Mouse (Mus musculus): ENCODE measurements around the gene Sprn. TPM values are rescaled to one million over a fixed set of nuclear protein-coding genes. Genes with fewer than 3 reads are reported as not detected.
"Not testable (repeated sequence)": the region's sequence is repeated elsewhere in the genome, so short reads cannot be mapped to it uniquely, and the experiment has no call there.

Sprn gene
- total RNA-seq, 4 experiments from 2014 or later = 1.0 to 1.4 (median 1.2) TPM

- peak; percentile 52 for DNase-seq
Measured at GRCm38 (mm10) chr7:140141350-140141749, 13.3 kb downstream of the Sprn start.

GRCm38 (mm10) chr7:140138021-140138310, 16.7 kb downstream of the Sprn start:
- no peak for DNase-seq

- DNase-seq = peak; percentile 92
Measured at GRCm38 (mm10) chr7:140137135-140138020, 17.3 kb downstream of the Sprn start, which contains the start of gene Mtg1. TSS of gene Mtg1 (plus strand) at chr7:140137564.

GRCm38 (mm10) chr7:140135106-140135770, 19.4 kb downstream of the Sprn start:
- DNase-seq = peak; percentile 29

- DNase-seq = not testable (repeated sequence)
Measured at GRCm38 (mm10) chr7:140134033-140134432, 20.6 kb downstream of the Sprn start.

- not testable (repeated sequence) for DNase-seq
Measured at GRCm38 (mm10) chr7:140132184-140132583, 22.5 kb downstream of the Sprn start.

- DNase-seq = no peak
Measured at GRCm38 (mm10) chr7:140127911-140128310, 26.8 kb downstream of the Sprn start.

GRCm38 (mm10) chr7:140126934-140127333, 27.7 kb downstream of the Sprn start:
- no peak for DNase-seq

- no peak for DNase-seq
Measured at GRCm38 (mm10) chr7:140126022-140126350, 28.7 kb downstream of the Sprn start.

- DNase-seq = peak; percentile 93
Measured at GRCm38 (mm10) chr7:140125278-140126021, 29.2 kb downstream of the Sprn start.

- no peak for DNase-seq
Measured at GRCm38 (mm10) chr7:140124382-140124781, 30.3 kb downstream of the Sprn start.

GRCm38 (mm10) chr7:140122765-140123164, 31.9 kb downstream of the Sprn start:
- no peak for DNase-seq

- no peak for DNase-seq
Measured at GRCm38 (mm10) chr7:140121338-140121910, 33.3 kb downstream of the Sprn start.

GRCm38 (mm10) chr7:140120484-140120883, 34.2 kb downstream of the Sprn start:
- no peak for DNase-seq

GRCm38 (mm10) chr7:140116329-140117054, 38.2 kb downstream of the Sprn start, which contains the start of gene Echs1:
TSS of gene Echs1 (minus strand) at chr7:140116476.
- peak; percentile 93 for DNase-seq

GRCm38 (mm10) chr7:140115583-140116328, 38.9 kb downstream of the Sprn start, which contains the start of gene Paox:
TSS of gene Paox (plus strand) at chr7:140115799.
- DNase-seq = peak; percentile 78

- no peak for DNase-seq
Measured at GRCm38 (mm10) chr7:140111943-140112342, 42.7 kb downstream of the Sprn start.

- DNase-seq = peak; percentile 70
Measured at GRCm38 (mm10) chr7:140104009-140104408, 50.7 kb downstream of the Sprn start.

- DNase-seq = peak; percentile 94
Measured at GRCm38 (mm10) chr7:140101993-140102860, 52.5 kb downstream of the Sprn start, which contains the start of gene Fuom. TSS of gene Fuom (minus strand) at chr7:140102441.

- DNase-seq = no peak
Measured at GRCm38 (mm10) chr7:140101498-140101897, 53.2 kb downstream of the Sprn start.
